Mouse (Mus musculus): ENCODE results near the gene Dab2.

Gene Dab2

DNA sequence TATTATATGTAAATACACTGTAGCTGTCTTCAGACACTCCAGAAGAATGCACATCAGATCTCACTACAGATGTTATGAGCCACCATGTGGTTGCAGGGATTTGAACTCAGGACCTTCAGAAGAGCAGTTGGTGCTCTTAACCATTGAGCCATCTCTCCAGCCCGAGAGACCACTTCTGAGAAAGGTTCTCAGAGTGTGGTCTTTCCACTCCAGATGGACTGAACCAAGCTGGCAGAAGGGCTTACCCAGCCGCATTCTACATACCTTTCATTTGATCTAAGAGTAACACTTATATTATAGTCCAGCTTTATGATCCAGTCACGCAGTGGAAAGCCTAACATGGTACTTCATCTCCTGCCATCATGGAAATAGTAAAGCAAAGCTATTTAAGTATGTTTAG, 92.3 kb downstream of the Dab2 start:
- no peak for DNase-seq (ENCODE audit: low read depth, low spot score)

DNA sequence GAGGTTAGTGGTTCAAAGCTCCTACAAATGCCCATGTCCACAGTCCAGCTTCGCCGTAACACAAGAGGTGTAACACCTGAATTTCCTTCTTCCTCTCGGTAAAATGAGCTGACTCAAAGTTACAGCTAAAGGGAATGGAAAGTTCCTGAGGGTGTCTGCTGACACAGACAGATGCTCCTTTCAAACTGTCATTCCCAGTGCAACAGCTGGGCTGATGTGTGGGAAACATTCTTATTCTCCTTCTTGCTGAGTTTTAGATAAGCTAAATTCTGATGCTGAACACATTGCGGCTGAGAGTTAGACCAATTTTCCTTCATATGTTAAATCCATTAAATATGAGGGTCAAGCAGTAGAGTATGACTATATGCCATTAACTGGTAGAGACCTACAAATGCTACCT, 94.0 kb downstream of the Dab2 start:
- DNase-seq (ENCODE audit: low read depth, low spot score): no peak

GRCm38 (mm10) chr15:6398211-6398610, 98.6 kb downstream of the Dab2 start:
- DNase-seq (ENCODE audit: low read depth, low spot score): no peak

- no peak for DNase-seq (ENCODE audit: low read depth, low spot score)
Measured at GRCm38 (mm10) chr15:6398881-6399280, 99.3 kb downstream of the Dab2 start.

- no peak for DNase-seq (ENCODE audit: low read depth, low spot score)
Measured at GRCm38 (mm10) chr15:6400115-6400514, 100.5 kb downstream of the Dab2 start.

- DNase-seq (ENCODE audit: low read depth, low spot score): no peak
Measured at GRCm38 (mm10) chr15:6402433-6402832, 102.8 kb downstream of the Dab2 start.

- DNase-seq (ENCODE audit: low read depth, low spot score): no peak
Measured at GRCm38 (mm10) chr15:6404172-6404571, 104.6 kb downstream of the Dab2 start.

DNA sequence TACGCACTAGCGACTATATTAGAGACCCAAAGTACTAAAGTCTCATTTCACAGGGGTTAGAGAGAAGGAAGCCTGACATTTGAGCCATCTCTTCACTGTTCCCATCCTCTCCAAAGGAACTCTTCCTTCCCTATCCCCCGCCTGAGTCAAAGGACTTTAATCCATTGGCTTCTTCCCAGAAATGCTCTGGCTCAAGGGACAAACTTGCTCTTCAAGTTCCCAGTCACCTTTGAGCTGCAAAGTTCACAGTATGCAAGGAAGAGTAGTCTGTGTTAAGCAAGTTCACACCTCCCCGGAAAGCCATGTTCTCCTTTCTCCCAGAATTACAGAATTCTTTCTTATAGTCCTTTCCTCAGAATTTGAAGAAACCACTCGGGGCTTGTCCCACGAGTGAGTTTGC, 107.2 kb downstream of the Dab2 start:
- DNase-seq (ENCODE audit: low read depth, low spot score): no peak

DNA sequence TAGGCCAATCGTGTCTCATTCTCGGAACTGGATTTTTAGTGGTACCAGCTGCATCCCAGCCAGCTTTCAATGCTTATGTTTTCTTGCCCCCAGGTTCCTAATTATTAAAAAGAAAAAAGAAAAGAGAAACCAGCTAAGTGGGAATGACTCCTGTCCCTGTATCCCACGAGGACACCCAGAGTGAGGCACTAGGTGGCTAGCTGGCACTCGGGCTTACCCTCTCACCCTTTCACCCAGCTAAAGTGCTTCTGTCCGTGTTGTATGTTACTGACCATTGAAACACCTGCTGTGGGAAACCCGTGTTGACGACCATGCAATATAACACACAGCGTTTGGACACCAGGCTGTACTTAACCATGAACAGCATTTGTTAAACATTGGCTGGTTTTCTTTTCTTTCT, 109.4 kb downstream of the Dab2 start:
- no peak for DNase-seq (ENCODE audit: low read depth, low spot score)

- no peak for DNase-seq (ENCODE audit: low read depth, low spot score)
Measured at GRCm38 (mm10) chr15:6410161-6410560, 110.6 kb downstream of the Dab2 start.

DNA sequence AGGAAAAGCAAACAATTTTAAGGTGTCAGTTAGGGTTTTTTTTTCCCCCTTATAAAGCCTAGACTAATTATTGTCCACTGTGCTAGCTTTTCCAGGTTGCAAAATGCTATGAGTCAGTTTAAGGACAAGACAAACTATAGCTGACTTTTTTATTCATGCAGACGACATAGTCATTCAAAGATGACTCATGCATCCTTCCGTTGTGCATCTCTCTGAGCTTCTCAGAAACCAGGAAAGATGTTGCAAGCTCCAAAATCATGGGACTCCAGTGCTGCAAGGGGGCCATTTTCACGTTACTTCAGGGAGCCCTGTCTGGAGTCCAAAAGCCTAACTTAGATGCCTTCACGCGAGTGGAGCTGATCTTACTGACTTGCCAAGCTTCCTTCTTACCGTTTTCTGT, 111.7 kb downstream of the Dab2 start:
- no peak for DNase-seq (ENCODE audit: low read depth, low spot score)

GRCm38 (mm10) chr15:6415317-6415716, 115.7 kb downstream of the Dab2 start:
- no peak for DNase-seq (ENCODE audit: low read depth, low spot score)

DNA sequence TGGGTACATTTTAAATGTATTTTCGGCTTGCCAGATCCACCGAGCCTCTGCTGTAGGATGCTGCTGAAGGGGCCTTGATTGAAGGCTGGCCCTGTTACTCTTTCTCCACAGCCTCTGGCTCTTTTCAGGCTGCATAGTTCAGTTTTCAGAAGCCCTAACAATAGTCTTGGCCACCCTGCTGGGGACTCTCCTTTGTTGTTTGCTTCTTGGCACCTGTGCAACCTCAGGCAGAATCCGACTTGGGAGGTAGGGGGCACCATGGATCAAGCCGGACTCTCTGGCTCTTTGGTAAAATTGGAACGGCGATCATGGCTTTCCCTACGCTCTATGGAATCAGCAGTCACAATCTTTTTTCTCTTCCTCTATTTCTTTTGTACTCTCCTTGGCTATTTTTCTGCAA, 132.2 kb downstream of the Dab2 start:
- DNase-seq (ENCODE audit: low read depth, low spot score): no peak

GRCm38 (mm10) chr15:6432411-6432810, 132.8 kb downstream of the Dab2 start:
- no peak for DNase-seq (ENCODE audit: low read depth, low spot score)

DNA sequence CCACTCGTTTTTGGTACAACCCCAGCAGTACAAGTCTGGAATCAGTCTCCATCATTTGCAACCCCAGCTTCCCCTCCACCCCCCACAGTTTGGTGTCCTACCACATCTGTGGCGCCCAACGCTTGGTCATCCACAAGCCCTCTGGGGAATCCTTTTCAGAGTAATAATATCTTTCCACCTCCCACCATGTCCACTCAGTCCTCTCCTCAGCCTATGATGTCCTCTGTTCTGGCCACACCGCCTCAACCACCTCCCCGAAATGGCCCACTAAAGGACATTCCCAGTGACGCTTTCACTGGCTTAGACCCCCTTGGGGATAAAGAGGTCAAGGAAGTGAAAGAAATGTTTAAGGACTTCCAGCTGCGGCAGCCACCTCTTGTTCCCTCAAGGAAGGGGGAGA, 135.7 kb downstream of the Dab2 start:
- DNase-seq (ENCODE audit: low read depth, low spot score): no peak

DNA sequence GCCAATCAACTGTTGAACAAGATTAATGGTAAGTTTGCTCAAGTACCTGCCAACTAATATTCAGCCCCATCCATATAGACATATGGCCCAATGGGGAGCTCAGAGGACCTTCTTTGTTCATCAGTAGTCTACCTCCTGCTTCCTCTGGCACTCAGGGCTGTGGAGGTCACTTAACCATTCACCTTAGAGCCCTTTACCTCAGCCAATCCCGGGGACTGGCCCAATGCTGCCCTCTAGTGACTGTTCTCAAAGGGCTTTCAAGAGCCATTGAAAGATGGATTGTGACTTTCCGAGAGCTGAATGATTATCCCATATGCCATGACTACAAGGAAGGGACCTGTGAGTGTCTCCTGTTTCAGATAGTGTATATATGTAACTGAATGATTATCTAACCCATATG, 136.2 kb downstream of the Dab2 start:
- DNase-seq (ENCODE audit: low read depth, low spot score): peak; percentile 6

GRCm38 (mm10) chr15:6438685-6439084, 139.1 kb downstream of the Dab2 start:
- DNase-seq (ENCODE audit: low read depth, low spot score): no peak

DNA sequence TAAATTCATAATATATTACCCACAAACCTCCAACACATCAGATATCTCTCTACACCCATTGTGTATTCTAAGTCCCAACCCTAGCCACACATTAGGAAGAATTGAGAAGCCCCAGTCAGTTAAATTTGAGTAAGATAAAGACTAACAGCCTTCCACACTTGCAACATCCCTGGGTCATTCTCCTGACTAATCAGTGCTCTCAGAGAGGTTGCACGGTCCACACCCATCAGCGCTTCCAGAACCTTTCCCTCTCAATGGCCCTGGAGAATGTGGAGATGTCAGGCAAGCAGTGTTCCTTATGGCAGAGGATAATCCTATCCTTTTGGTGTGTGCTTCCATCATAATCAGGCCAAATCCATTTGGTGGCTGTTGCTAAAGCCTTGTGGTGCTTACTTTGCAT, 144.9 kb downstream of the Dab2 start:
- no peak for DNase-seq (ENCODE audit: low read depth, low spot score)

- DNase-seq (ENCODE audit: low read depth, low spot score): no peak
Measured at GRCm38 (mm10) chr15:6445135-6445534, 145.5 kb downstream of the Dab2 start, which contains the start of gene C9. TSS of gene C9 (plus strand) at chr15:6445327.

GRCm38 (mm10) chr15:6446181-6446580, 146.6 kb downstream of the Dab2 start:
- DNase-seq (ENCODE audit: low read depth, low spot score): no peak

- no peak for DNase-seq (ENCODE audit: low read depth, low spot score)
Measured at GRCm38 (mm10) chr15:6448892-6449291, 149.3 kb downstream of the Dab2 start.

GRCm38 (mm10) chr15:6454461-6454860, 154.9 kb downstream of the Dab2 start:
- DNase-seq (ENCODE audit: low read depth, low spot score): no peak

DNA sequence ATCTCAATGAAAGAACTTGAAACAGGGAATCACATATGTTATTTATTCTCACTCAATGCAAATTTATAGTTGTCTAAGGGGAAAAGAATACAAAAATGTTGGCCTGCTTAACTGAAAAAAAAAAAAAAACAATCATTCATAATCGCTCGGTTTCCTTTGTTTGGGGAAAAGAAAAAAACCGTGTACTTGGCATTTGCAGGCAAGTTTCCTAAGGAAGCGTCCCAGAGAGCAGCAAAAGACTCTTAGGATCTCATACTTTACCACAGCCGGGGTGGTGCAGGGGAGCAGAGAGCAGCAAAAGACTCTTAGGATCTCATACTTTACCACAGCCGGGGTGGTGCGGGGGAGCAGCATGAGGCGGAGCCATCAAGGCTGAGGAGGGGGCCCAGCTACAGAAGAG, 161.8 kb downstream of the Dab2 start:
- no peak for DNase-seq (ENCODE audit: low read depth, low spot score)

DNA sequence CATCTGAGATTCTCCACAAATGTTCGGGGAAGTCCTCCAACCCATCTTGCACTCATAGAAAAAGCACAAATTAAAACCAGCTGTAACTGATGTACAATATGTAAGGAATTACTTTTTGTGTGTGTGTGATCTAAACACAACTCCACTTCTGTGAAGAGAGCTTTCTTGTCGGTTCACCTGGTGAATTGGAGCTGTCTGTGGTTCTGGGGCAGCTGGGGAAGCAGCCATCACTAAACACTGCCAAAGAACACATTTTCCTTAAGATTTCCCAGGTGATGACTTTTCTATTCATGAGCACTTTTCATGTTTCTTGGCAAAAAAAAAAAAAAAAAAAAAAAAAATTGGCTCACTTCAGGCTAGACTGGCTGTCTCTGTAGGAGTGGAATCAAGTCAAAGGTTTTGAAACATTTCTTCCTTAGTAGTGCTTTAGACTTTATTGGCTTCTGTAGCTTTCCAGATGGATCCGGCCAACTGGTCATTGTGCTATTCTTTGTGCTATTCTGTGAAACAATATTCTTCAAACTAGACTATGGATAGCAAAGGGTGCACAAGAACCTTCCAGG, 163.9 kb downstream of the Dab2 start:
- DNase-seq (ENCODE audit: low read depth, low spot score): no peak
